Mouse (Mus musculus) cerebellum, adult 9-10 months (tissue): ENCODE measurements around the gene Zfp735.

Experiments used
- DNase-seq: peaks from one replicate; pipeline ENCODE4 v3.0.0; 2022

Gene Zfp735

DNA sequence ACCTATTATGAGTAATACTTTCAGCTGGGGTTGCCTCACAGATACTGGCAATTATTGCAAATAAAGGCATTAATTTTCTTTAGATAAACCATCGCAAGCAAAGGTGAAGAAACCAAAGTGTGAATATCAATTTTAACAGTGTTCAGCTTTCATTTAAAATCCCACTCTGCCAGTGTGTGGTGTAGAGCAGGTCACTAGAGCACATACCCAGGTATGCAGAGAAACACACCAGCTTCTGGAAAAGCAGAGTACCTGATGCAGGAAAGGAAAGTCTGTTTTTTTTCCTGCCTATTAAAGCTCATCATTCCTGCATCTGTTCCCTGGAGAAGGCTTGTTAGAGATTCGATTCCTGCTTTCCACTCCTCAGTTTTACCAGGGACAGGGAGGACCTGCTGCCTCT is at the start of gene Zfp735:
Gene Zfp735 (plus strand): TSS at position 301 of the 400 bp plus-strand sequence.
- DNase-seq: no peak

DNA sequence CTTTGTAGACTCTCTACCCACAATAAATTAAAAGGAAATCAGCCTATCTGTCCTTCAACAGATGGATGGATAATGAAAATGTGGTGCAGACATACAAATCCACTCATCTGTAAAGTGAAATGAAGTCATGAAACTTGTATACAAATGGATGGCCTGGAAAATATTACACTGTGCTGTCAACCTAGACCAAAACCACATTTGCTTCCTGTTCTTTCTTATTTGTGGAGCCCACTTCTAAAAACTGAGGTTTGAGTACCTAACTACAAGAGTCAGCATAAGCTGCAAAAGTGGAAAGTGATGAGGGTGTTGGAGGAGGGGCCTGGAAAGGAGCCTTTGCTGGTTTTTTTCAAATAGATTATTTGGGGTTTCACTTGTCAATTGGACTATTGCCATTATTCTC is 70.5 kb downstream of the Zfp735 start:
- no peak for DNase-seq
